18 mouse cellular contexts compared by ENCODE assay signal in the genomic region with DNA sequence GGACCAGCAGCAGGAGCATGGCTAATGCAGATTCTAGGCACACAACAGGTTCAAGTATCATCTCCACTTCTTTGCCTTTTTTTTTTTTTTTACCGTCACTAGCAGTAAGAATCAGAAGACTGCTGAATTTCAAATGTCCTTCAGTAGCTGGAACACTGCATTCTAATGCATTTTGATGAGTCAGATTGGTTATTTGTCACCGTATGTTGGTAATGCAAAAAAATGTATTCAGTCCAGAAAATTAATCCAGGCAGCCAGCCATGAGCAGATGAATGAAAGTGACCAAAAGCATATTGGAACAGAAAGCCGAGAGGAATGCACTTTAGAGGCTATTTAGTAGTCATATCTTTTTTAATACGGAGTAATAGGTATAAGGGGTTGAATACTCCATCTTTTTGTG.
"Had no signal": no experiment of that assay in that cellular context is flagged by ENCODE, and none has a peak within 500 bp of the region (broad histone marks: within the 10 kb centered on the region; RNA-seq: fewer than 3 reads in every experiment).

No protein-coding gene starts in this region.

- DNase-seq: lung, adult 18-20 months; lung, embryonic 14.5 days; lung, postnatal 10 days; lung, postnatal 4 days; midbrain, embryonic 14.5 days; retina, postnatal 1 day; right cerebral cortex, adult 18-20 months; right cerebral cortex, postnatal 25 days; right cerebral cortex, postnatal 4 days; spleen, adult 18-20 months; thymus, adult 18-20 months; thymus, postnatal 14 days; thymus, postnatal 36 days had no signal

- H3K9ac ChIP-seq: lung, embryonic 14.5 days; midbrain, embryonic 12.5 days; neural tube, embryonic 13.5 days; neural tube, embryonic 15.5 days had no signal

- H3K27ac ChIP-seq: midbrain, embryonic 10.5 days; midbrain, embryonic 12.5 days; neural tube, embryonic 13.5 days; neural tube, embryonic 15.5 days had no signal

- H3K27me3 ChIP-seq: midbrain, embryonic 12.5 days had no signal

- H3K36me3 ChIP-seq: midbrain, embryonic 10.5 days; midbrain, embryonic 12.5 days; neural tube, embryonic 13.5 days; neural tube, embryonic 15.5 days had no signal

- H3K4me1 ChIP-seq: midbrain, embryonic 12.5 days; neural tube, embryonic 13.5 days; neural tube, embryonic 15.5 days had no signal

- H3K4me3 ChIP-seq: midbrain, embryonic 10.5 days; midbrain, embryonic 12.5 days; myocyte; neural tube, embryonic 13.5 days; neural tube, embryonic 15.5 days had no signal
